Mouse (Mus musculus): Measurements from ENCODE around the gene Hoxc11. TPM values are rescaled to one million over a fixed set of nuclear protein-coding genes. Genes with fewer than 3 reads are reported as not detected.

Hoxc11 gene
- total RNA-seq, 2 experiments from 2014 or later: 8.4 to 9.6 TPM

Small RNAs within 50 kb of the gene (microRNA-seq; reads per million reads assigned to microRNA genes)
- 1,166 to 1,373 reads per million in 2 experiments for gene Mir196a-2

Other genes starting within 250 kb of the Hoxc11 start
- 10 to 100 TPM; 45.0 to 51.1 TPM for gene Calcoco1, start 232.2 kb upstream of the Hoxc11 start, total RNA-seq (2021)
- not detected for gene Hoxc13, start 33.3 kb upstream of the Hoxc11 start, total RNA-seq (2021)
- not detected for gene Hoxc12, start 17.7 kb upstream of the Hoxc11 start, total RNA-seq (2021)
- 10 to 100 TPM; 50.7 to 51.2 TPM for gene Hoxc10, start 12.4 kb downstream of the Hoxc11 start, total RNA-seq (2021)
- gene Hoxc5, start 13.0 kb downstream of the Hoxc11 start, total RNA-seq (2021): 1 to 10 TPM; 2.1 to 3.6 TPM
- gene Hoxc9, start 22.0 kb downstream of the Hoxc11 start, total RNA-seq (2021): 1 to 10 TPM; 6.5 to 8.2 TPM
- 1 to 10 TPM; 1.8 to 2.8 TPM for gene Hoxc8, start 36.2 kb downstream of the Hoxc11 start, total RNA-seq (2021)
- 10 to 100 TPM in 1 of 2 experiments, 1 to 10 TPM in 1; 5.1 to 10.0 TPM for gene Hoxc6, start 43.8 kb downstream of the Hoxc11 start, total RNA-seq (2021)
- gene Hoxc4, start 64.5 kb downstream of the Hoxc11 start, total RNA-seq (2021): 1 to 10 TPM; 5.3 to 6.3 TPM
- gene Smug1, start 212.7 kb downstream of the Hoxc11 start, total RNA-seq (2021): 10 to 100 TPM; 10.5 to 12.2 TPM

All from gastrocnemius, postnatal 10 days (tissue).